Mouse (Mus musculus) c-Kit-positive CD71-positive TER-119-negative erythroid progenitor cells, embryonic 14.5 days (primary cell): ENCODE measurements around the gene Xirp1.

Experiments used
- DNase-seq: peaks from one replicate; pipeline ENCODE4 v3.0.0-alpha.2; 2013; ENCODE audit warnings: low read depth

Xirp1 gene

GRCm38 (mm10) chr9:119970763-119971656 is 52.4 kb downstream of the Xirp1 start:
- DNase-seq, result no peak

GRCm38 (mm10) chr9:119970221-119970620 is 53.2 kb downstream of the Xirp1 start:
- DNase-seq, result no peak

- DNase-seq, result no peak
These were observed 53.6 kb downstream of the Xirp1 start for GRCm38 (mm10) chr9:119969811-119970210.

GRCm38 (mm10) chr9:119966221-119966910 is 57.0 kb downstream of the Xirp1 start:
- DNase-seq, result no peak

- DNase-seq, result no peak
These were observed 58.2 kb downstream of the Xirp1 start for GRCm38 (mm10) chr9:119965186-119965585.

- no peak for DNase-seq
These were observed 59.2 kb downstream of the Xirp1 start for GRCm38 (mm10) chr9:119964206-119964605.
